Mouse (Mus musculus): ENCODE measurements at regions not wholly inside any gene's neighbourhood (a gene's known extent, or its start where the extent isn't known, plus 50 kb on each side); places are given as distances from the start of the nearest gene placed in this dataset.

- TF ChIP-seq CTCF (IDR thresholded peaks at IDR 0.05; ENCODE audit: low read depth, low read length) (no peak), TAL1 (conservative IDR thresholded peaks at IDR 0.05; ENCODE audit: low read depth, low read length) (no peak), GATA1 (IDR thresholded peaks at IDR 0.05; ENCODE audit: borderline replicate concordance, low read length) (no peak), POLR2AphosphoS5 (IDR thresholded peaks at IDR 0.05; ENCODE audit: insufficient replicate concordance, low read depth, low read length) (no peak)
Observed at GRCm38 (mm10) chr7:37832322-37832721, 58.9 kb upstream of the Zfp536 start.

Measured in G1E (cell line).